Mouse (Mus musculus) lung, adult 2 months (tissue): ENCODE data around the gene Tnc. TPM values are rescaled to one million over a fixed set of nuclear protein-coding genes. Genes with fewer than 3 reads are reported as not detected.

Experiments used
- DNase-seq: peaks from one replicate; pipeline ENCODE4 v3.0.0; 2022
- H3K4me1 ChIP-seq: fragments of 200-500 bp; 2 replicates; pipeline ENCODE4 v1.6.1; 2011; ENCODE audit warnings: low read length; ENCODE audit not compliant: control insufficient read depth, insufficient read depth
- H3K4me3 ChIP-seq: fragments of 200-500 bp; replicated peaks from 2 replicates; pipeline ENCODE3; 2011; ENCODE audit warnings: low read depth, mild to moderate bottlenecking, control low read depth, low read length; ENCODE audit errors: extremely low read depth
- CTCF ChIP-seq: fragments of 200-500 bp; IDR thresholded peaks from 2 replicates; pipeline ENCODE4 v1.5.1; 2011; ENCODE audit warnings: mild to moderate bottlenecking, low read length, control low read depth; ENCODE audit not compliant: insufficient read depth
- POLR2A ChIP-seq: fragments of 200-500 bp; IDR thresholded peaks from 2 replicates; pipeline ENCODE4 v1.6.1; 2011; ENCODE audit warnings: low read depth, mild to moderate bottlenecking, control low read depth, low read length, borderline replicate concordance; ENCODE audit errors: extremely low read depth
- WGBS: fragments of 180-500 bp; shearing (Covaris S2); methylation state at CpG from one replicate; pipeline ENCODE4 v1.1.7; 2018; 5-methylcytosine and 5-hydroxymethylcytosine counted together
- polyA plus RNA-seq: library from polyadenylated mRNA; depleted of rRNA; stranded (reverse); fragments of >200 nt; gene quantifications from 2 replicates; pipeline ENCODE4 v1.2.3, GENCODE M21; 2012; rRNA removed

Tnc gene
- polyA plus RNA-seq, 1 experiment: 7.3 TPM

GRCm38 (mm10) chr4:63942875-63943274 lies 103.9 kb downstream of the Tnc start:
- WGBS: 85% methylated on average over 3 of the region's 3 CpGs
- no peak overlapping the region for H3K4me3 ChIP-seq
- no peak for DNase-seq
- TF ChIP-seq POLR2A (no peak), CTCF (no peak)
- no peaks in the 10 kb centered on the region for H3K4me1 ChIP-seq

DNA sequence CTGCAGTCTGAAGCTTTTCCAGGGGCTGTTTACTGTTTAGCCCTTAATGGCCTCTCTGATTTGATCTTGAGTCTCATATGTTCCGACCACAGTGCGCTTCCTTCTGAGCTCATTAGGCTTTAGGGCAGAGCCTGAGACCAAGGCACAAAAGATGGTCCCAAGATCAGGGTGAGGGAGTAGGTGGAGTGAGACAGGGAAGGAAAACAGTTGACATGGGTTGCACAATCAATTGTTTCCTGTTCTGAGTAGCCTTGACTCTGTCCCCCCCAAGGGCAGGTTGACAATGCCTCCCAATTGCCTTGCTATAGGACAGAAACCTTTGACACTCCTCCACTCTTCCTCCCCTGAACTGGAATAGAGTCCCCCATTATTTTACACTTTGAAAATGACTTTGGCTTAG lies 105.4 kb downstream of the Tnc start:
- TF ChIP-seq CTCF: no peak
- no peak for TF ChIP-seq POLR2A
- Histone ChIP-seq H3K4me1 (no peaks in the 10 kb centered on the region), H3K4me3 (no peak overlapping the region)
- WGBS: 82% methylated on average over 2 of the region's 2 CpGs
- no peak for DNase-seq

DNA sequence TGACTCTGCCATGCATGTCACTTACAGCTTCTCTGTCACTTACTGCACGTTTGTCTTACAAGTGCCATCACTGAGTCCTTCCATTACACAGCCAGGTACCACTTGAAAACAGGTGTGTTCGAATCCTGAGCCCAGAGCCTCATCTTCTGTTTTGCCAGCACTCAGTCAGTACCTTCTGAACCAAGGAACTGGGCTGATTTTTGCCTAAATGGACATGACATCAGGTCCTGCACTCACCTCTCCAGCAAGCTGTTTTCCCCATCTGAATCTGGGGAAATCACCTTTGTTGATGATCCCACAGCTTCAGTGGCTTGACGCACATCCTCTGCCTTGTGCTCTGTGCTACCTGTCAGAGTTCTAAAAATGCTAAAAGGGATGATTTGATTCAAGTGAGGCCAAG lies 107.4 kb downstream of the Tnc start:
- DNase-seq: no peak
- 64% methylated on average over 3 of the region's 3 CpGs for WGBS
- Histone ChIP-seq H3K4me3 (no peak overlapping the region), H3K4me1 (no peaks in the 10 kb centered on the region)
- TF ChIP-seq CTCF (no peak), POLR2A (no peak)

GRCm38 (mm10) chr4:63935960-63936359 lies 110.9 kb downstream of the Tnc start:
- TF ChIP-seq CTCF: no peak
- TF ChIP-seq POLR2A: no peak
- H3K4me1 ChIP-seq: no peaks in the 10 kb centered on the region
- no peak for DNase-seq
- no peak overlapping the region for H3K4me3 ChIP-seq
- 78% methylated on average over 4 of the region's 4 CpGs for WGBS

GRCm38 (mm10) chr4:63935314-63935713 lies 111.5 kb downstream of the Tnc start:
- 63% methylated on average over 9 of the region's 9 CpGs for WGBS
- TF ChIP-seq POLR2A (no peak), CTCF (no peak)
- H3K4me1 ChIP-seq: no peaks in the 10 kb centered on the region

DNA sequence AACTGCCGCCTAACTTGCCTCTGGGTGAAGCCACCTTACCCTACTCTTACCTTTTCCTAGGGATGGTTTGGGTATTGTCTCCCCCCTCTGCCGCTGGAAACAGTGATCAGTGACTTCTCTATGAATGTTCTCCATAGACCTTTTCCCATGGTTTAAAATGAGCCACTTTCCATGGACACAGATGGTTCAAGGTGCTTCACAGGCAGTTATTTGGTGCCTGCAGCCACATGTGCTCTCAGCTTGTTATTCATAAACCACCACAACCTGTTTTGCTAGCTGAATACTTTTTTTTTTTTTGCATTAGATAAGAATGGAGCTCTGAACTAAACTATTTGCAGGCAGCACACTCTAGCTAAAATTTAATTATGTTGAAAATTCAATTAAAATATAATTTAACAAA lies 116.0 kb downstream of the Tnc start:
- 83% methylated on average over 2 of the region's 2 CpGs for WGBS
- DNase-seq: no peak
- H3K4me1 ChIP-seq: no peaks in the 10 kb centered on the region
- TF ChIP-seq POLR2A (no peak), CTCF (no peak)
- H3K4me3 ChIP-seq: no peak overlapping the region

More at GRCm38 (mm10) chr4:63935314-63935713, 111.5 kb downstream of the Tnc start:
- H3K4me3 ChIP-seq: no peak overlapping the region
- DNase-seq: no peak

DNA sequence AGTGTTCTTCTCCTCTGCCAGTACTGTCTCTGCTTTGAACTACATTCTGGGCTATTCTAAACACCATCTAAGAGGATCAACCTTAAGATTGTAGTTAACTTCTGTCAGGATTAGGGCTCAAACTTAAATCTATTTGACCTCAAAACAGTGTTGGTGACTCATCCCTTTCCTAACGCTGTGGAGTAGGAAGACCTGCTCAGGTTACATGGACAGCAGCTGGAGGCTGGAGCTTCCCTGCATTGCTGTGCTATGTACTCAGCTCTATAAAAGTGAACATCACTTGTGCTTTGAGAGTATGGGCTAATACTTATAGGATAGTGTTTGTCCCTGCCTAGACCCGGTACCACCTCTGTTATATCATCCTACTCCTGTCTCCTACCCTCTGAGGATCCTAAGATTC lies 117.3 kb downstream of the Tnc start:
- DNase-seq: no peak
- WGBS: 46% methylated on average over 2 of the region's 2 CpGs
- Histone ChIP-seq H3K4me3 (no peak overlapping the region), H3K4me1 (no peaks in the 10 kb centered on the region)
- TF ChIP-seq POLR2A (no peak), CTCF (no peak)

DNA sequence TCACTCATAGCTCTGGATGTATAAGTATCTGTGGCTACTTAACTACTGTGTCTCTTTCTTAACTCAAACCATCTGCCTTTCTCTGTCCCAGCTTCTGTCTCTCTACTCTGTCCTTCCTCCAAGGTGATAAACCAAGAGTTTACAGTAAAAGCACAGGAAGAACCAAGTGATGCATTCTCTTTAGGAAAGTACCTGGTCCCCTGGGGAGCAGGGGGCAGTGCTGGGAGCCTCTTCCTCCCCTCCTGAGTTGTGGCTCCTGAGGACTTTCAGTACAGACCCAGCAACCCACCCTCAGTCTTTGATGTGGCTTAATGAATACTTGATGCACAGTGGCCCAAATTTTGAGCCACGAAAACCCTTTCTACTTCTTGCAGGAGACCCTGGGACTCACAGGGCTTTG lies 118.6 kb downstream of the Tnc start:
- no peaks in the 10 kb centered on the region for H3K4me1 ChIP-seq
- WGBS: 83% methylated on average over 1 of the region's 1 CpGs

DNA sequence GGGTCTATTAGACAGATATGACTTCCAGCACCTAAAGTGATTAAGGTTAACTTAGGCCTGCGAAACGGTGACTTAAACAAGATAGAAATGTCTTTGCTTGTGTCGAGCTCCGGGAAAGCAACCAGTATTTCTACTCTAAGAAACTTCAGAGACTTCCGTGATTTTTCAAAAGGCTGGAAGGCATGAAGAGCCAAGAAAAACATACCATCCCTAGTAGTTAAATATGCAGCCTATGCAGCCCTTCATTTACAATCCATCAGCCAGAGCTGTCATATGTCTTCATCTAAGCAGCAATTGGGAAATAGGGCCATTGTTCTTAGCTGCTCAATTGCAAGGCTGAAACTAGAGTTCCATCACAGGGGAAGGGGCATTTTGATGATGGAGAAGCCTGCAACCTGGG lies 129.6 kb downstream of the Tnc start:
- TF ChIP-seq POLR2A (no peak), CTCF (no peak)
- Histone ChIP-seq H3K4me3 (no peak overlapping the region), H3K4me1 (peaks cover 3% of the 10 kb centered on the region; the same call in 1 of the 2 replicates)
- 30% methylated on average over 5 of the region's 5 CpGs for WGBS
- no peak for DNase-seq

More for the DNA sequence above, 118.6 kb downstream of the Tnc start:
- TF ChIP-seq CTCF (no peak), POLR2A (no peak)
- H3K4me3 ChIP-seq: no peak overlapping the region
- no peak for DNase-seq

- H3K4me1 ChIP-seq: peaks cover 3% of the 10 kb centered on the region; the same call in 1 of the 2 replicates
- 18% methylated on average over 8 of the region's 8 CpGs for WGBS
- no peak for DNase-seq
- no peak overlapping the region for H3K4me3 ChIP-seq
- no peak for TF ChIP-seq CTCF
- TF ChIP-seq POLR2A: no peak
Observed at GRCm38 (mm10) chr4:63916753-63917152, 130.1 kb downstream of the Tnc start.

- H3K4me3 ChIP-seq: no peak overlapping the region
- WGBS: 26% methylated on average over 3 of the region's 3 CpGs
- peaks cover 3% of the 10 kb centered on the region; the same call in 1 of the 2 replicates for H3K4me1 ChIP-seq
- DNase-seq: no peak
- no peak for TF ChIP-seq POLR2A
- no peak for TF ChIP-seq CTCF
Observed at GRCm38 (mm10) chr4:63916288-63916687, 130.5 kb downstream of the Tnc start.

Other genes starting within 250 kb of the Tnc start
- 0.11 and 0.18 TPM in 2 replicates for gene Tnfsf8, start 185.7 kb downstream of the Tnc start, polyA plus RNA-seq